Comparison of ENCODE assay signal across 7 mouse cellular contexts in the genomic region with DNA sequence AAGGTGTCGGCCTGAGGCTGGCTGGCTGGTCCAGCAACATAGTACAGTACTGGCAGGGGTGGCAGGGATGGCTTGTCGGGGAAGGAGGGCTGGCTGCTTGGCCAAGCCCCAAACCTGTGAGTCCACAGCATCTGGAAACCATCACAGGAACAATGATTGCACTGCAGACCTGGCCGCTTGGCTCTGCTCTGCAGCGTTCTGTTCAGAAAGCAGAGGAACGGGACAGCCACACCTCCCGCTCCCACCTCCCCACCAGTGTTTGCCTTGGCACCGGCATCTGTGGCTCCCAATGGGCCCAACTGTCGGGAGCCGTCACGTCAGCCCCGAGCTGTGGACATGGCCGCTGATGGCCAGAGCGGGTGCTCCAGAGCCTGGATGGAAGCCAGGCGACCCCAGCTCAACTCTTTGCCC. TPM values are rescaled to one million over a fixed set of nuclear protein-coding genes. Genes with fewer than 3 reads are reported as not detected.
A peak's percentile ranks its signal among the peaks of the same experiment; 100 is the strongest.
DNase-seq lines count a peak whose midpoint lies in the region; ATAC-seq lines count a peak whose summit lies in the region.

No protein-coding gene starts in this region.

- no peak for ATAC-seq in hindbrain, embryonic 14.5 days (ENCODE audit: low FRiP score)

- H3K27me3 ChIP-seq in hindbrain, embryonic 14.5 days (ENCODE audit: control insufficient read depth, insufficient read depth, low read length) = no peaks in the 10 kb centered on the region

- 0 out of 2 replicates have a peak overlapping the region, but pooled peaks have one; percentile 26 for H3K27ac ChIP-seq in hindbrain, embryonic 14.5 days

- WGBS in hindbrain, embryonic 14.5 days = 61% methylated on average over 14 of the region's 14 CpGs

- DNase-seq in right cerebral cortex, postnatal 4 days = peak; percentile 32
- DNase-seq in right cerebral cortex, postnatal 25 days = no peak
- DNase-seq in gastrocnemius, postnatal 14 days = peak; percentile 71
- no peak for DNase-seq in hindbrain, embryonic 14.5 days (ENCODE audit: low spot score)
- peak; percentile 79 for DNase-seq in lung, postnatal 10 days
- DNase-seq in thymus, adult 18-20 months = no peak
- DNase-seq in thymus, postnatal 36 days = no peak

- H3K9ac ChIP-seq in hindbrain, embryonic 14.5 days = no peak overlapping the region; the same call in 1 of the 2 replicates

- intact Hi-C loops in gastrocnemius, postnatal 14 days (cut with DNase I; ENCODE audit: low total_unique reads) = no loop called here

- no peak overlapping the region for H3K4me2 ChIP-seq in hindbrain, embryonic 14.5 days (replicated peaks)

- H3K4me1 ChIP-seq in hindbrain, embryonic 14.5 days (replicated peaks; ENCODE audit: control insufficient read depth, insufficient read depth, low read length) = peaks cover 32% of the 10 kb centered on the region

- H3K36me3 ChIP-seq in hindbrain, embryonic 14.5 days (replicated peaks; ENCODE audit: control insufficient read depth, insufficient read depth) = no peaks in the 10 kb centered on the region

- H3K4me3 ChIP-seq in hindbrain, embryonic 14.5 days (replicated peaks; ENCODE audit: low read length) = no peak overlapping the region

- H3K9me3 ChIP-seq in hindbrain, embryonic 14.5 days (ENCODE audit: control insufficient read depth, low read length) = no peaks in the 10 kb centered on the region

RNA-seq across cellular contexts. Expression of a gene that starts 30.2 kb away (rescaled TPM):
- total RNA-seq in gastrocnemius, postnatal 14 days (2021) = 10 to 100 TPM; 45.2 to 45.5 TPM
- polyA plus RNA-seq in hindbrain, embryonic 14.5 days (2014; fragmentation: Nextera tagmentation; extraction: Ambion mirVana) = 18.5 and 19.0 TPM in 2 replicates

RNA-seq across cellular contexts. Expression of a gene that starts 44.6 kb away (rescaled TPM):
- total RNA-seq in gastrocnemius, postnatal 14 days (2021) = 10 to 100 TPM; 40.9 to 51.4 TPM
- polyA plus RNA-seq in hindbrain, embryonic 14.5 days (2014; fragmentation: Nextera tagmentation; extraction: Ambion mirVana) = 29.5 and 31.8 TPM in 2 replicates

Comparison
In these comparisons a context has a peak if more than half of its experiments do, and no peak if none do; other contexts are left out.
1. DNase-seq: peak in right cerebral cortex, postnatal 4 days (single experiment), gastrocnemius, postnatal 14 days (single experiment) and lung, postnatal 10 days (single experiment); none in right cerebral cortex, postnatal 25 days (single experiment), hindbrain, embryonic 14.5 days (single experiment), thymus, adult 18-20 months (0 of 2) and thymus, postnatal 36 days (0 of 2).